Mouse (Mus musculus): ENCODE measurements around the gene Cd7.

- no peak for TF ChIP-seq CTCF (IDR thresholded peaks at IDR 0.05; ENCODE audit: low read depth, low read length)
- TF ChIP-seq POLR2A (IDR thresholded peaks at IDR 0.05; ENCODE audit: extremely low read depth, insufficient read depth, low read length), result no peak
These were observed 44.5 kb downstream of the Cd7 start for GRCm38 (mm10) chr11:120994741-120995140.
